Mouse (Mus musculus): ENCODE results near the gene Srsf5.
"Not testable (repeated sequence)": the region's sequence is repeated elsewhere in the genome, so short reads cannot be mapped to it uniquely, and the experiment has no call there.

The Srsf5 gene

GRCm38 (mm10) chr12:80945334-80945995 is at the start of gene Srsf5:
TSS of gene Srsf5 (plus strand) at chr12:80945504.
- DNase-seq (ENCODE audit: extremely low spot score, low read depth, low spot score), result peak; percentile 89

- DNase-seq (ENCODE audit: extremely low spot score, low read depth, low spot score), result no peak
Measured at GRCm38 (mm10) chr12:80909631-80910030, 35.7 kb upstream of the Srsf5 start.

GRCm38 (mm10) chr12:80917764-80918163 is 27.5 kb upstream of the Srsf5 start:
- no peak for DNase-seq (ENCODE audit: extremely low spot score, low read depth, low spot score)

DNA sequence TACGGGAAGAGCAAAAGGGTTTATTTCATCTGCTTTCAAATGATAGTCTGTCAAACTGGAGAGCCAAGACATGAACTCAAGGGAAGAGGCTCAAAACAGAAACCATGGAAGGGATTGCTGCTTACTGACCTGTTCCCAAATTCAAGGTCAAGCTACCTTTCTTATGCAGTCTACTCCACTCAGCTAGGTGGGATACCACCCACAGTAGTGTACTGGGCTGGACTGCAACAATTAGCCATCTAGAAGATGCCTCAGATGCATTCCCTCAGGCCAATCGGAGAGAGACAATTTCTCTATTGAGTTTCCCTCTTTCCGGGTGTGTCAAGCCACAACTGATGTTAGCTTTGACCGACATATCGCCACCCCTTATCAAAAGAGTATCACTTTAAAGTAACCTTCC is 24.0 kb upstream of the Srsf5 start:
- DNase-seq (ENCODE audit: extremely low spot score, low read depth, low spot score), result no peak

- no peak for DNase-seq (ENCODE audit: extremely low spot score, low read depth, low spot score)
Measured at GRCm38 (mm10) chr12:80922869-80923268, 22.4 kb upstream of the Srsf5 start.

- no peak for DNase-seq (ENCODE audit: extremely low spot score, low read depth, low spot score)
Measured at GRCm38 (mm10) chr12:80923602-80924001, 21.7 kb upstream of the Srsf5 start.

- DNase-seq (ENCODE audit: extremely low spot score, low read depth, low spot score), result no peak
Measured at GRCm38 (mm10) chr12:80924205-80924604, 21.1 kb upstream of the Srsf5 start.

- no peak for DNase-seq (ENCODE audit: extremely low spot score, low read depth, low spot score)
Measured at GRCm38 (mm10) chr12:80925919-80926318, 19.4 kb upstream of the Srsf5 start.

DNA sequence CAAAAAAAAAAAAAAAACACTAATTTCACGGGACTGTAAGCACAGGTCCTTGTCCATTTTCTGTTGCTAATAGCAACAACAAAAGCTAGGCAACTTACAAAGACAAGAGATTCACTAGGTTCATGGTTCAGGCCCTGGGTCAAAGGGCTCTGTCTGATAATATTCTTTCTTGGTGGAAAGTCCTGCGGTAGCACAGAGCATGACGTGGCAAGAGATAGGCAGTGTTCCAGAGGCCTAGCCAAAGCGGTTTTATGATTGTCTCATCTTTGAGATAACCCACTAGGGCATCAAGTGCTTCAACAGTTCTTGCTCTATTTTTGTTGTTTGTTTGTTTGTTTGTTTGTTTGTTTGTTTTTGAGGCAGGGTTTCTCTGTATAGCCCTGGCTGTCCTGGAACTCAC is 18.8 kb upstream of the Srsf5 start:
- no peak for DNase-seq (ENCODE audit: extremely low spot score, low read depth, low spot score)

DNA sequence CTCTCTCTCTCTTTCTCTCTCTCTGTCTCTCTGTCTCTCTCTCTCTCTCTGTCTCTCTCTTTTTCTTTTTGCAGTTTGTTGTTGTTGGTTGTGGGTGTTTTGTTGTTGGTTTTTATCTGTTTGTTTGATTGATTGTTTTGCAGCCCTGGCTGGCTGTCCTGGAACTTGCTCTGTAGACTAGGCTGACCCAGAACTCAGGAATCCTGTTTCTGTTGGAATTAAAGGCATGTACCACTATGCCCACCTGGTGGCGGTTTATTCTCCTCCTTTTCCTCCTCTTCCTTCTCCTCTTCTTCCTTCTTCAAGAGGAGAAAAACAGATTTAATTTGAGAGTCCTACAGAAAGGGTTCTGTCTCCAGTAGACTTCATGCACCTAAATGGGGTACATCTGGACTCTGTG is 17.8 kb upstream of the Srsf5 start:
- no peak for DNase-seq (ENCODE audit: extremely low spot score, low read depth, low spot score)

GRCm38 (mm10) chr12:80928881-80929280 is 16.4 kb upstream of the Srsf5 start:
- no peak for DNase-seq (ENCODE audit: extremely low spot score, low read depth, low spot score)

DNA sequence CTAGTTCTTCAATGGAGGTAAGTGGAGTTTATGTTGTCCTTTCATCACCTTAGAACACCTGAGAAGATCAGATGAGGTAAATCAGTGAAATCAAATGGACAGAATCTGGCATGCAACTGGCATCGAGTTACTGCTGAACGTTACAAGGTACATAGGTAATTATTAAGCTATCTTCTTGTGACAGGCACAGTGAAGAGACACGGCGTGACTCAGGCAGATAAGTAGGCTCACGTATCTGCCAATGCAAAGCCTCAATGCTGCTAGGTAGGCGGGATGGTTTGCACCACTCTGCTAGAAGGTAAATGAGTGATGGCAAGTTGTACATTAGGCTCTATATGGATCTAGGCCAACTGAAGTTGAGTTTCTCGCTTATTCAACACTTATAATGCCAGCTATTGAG is 15.2 kb upstream of the Srsf5 start:
- no peak for DNase-seq (ENCODE audit: extremely low spot score, low read depth, low spot score)

GRCm38 (mm10) chr12:80931402-80932140 is 13.7 kb upstream of the Srsf5 start:
- no peak for DNase-seq (ENCODE audit: extremely low spot score, low read depth, low spot score)

GRCm38 (mm10) chr12:80932865-80933264 is 12.4 kb upstream of the Srsf5 start:
- no peak for DNase-seq (ENCODE audit: extremely low spot score, low read depth, low spot score)

DNA sequence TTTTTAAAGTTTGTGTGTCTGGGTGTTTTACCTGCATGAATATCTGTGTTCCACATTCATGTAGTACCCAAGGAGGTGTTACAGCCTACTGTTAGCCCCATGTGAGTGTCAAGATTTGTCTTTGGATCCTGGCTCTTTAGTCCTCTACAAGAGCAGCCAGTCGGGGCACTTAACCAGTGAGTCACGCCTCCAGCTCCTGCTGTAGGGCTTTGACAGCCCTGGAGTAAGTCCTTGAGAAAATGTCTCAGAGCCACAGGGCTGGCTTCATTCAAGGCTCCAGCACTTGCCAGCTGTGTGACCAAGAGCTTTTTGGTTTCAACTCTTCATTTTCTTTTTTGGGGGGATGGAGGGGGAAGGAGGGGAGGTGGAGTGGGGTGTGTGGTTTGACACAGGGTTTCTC is 8.6 kb upstream of the Srsf5 start:
- no peak for DNase-seq (ENCODE audit: extremely low spot score, low read depth, low spot score)

DNA sequence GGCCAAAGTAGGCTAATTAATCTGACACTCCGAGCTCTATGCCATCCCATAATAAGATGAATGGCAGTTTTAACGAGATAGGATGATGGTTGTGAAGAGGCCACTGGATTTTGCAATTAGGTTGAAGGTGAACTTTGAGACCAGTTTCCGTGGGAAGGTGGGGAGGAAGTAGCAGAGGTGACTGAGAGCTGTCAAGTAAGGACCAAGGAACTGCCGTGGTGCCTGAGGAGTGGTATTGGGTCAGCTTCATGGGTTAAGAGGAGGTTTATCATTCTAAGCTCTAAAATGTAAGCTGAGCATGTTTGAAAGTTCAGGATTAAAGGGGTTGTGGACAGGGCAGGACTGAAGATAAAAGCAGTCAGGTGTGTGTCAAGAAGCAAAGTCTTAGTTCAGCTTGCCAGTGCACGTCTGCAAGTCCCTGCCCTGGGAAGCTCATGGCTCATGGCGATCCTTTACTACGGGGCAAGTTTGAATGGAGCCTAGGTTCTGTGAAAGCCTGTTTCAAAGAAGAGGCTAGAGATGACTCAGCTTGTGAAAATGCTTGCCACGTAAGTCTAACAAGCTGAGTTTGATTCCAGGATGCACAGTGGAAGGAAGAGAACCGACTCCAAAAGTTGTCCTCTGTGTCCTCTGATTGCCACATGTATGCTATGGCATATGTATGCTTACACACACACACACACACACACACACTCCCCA is 7.8 kb upstream of the Srsf5 start:
- DNase-seq (ENCODE audit: extremely low spot score, low read depth, low spot score), result no peak

GRCm38 (mm10) chr12:80938642-80939041 is 6.7 kb upstream of the Srsf5 start:
- no peak for DNase-seq (ENCODE audit: extremely low spot score, low read depth, low spot score)

- no peak for DNase-seq (ENCODE audit: extremely low spot score, low read depth, low spot score)
Measured at GRCm38 (mm10) chr12:80939165-80939564, 6.1 kb upstream of the Srsf5 start.

DNA sequence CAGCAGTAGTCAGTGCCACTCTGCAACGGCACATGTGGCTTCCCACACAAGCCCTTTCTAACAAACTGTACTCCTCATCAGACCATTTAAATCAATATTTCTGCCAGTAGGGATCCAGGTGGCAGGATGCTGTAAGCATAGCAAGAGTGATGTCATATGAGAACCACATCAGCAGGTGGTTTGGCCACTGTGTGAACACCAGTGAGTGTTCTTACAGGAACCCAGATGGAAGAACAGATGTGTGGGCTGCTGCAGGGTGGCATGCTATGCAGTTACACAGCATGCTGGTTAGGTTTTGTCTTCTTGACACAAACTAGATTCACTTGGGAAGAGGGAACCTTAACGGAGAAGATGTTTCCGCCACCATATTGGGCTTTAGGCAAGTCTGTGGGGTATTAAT is 3.4 kb upstream of the Srsf5 start:
- no peak for DNase-seq (ENCODE audit: extremely low spot score, low read depth, low spot score)

DNA sequence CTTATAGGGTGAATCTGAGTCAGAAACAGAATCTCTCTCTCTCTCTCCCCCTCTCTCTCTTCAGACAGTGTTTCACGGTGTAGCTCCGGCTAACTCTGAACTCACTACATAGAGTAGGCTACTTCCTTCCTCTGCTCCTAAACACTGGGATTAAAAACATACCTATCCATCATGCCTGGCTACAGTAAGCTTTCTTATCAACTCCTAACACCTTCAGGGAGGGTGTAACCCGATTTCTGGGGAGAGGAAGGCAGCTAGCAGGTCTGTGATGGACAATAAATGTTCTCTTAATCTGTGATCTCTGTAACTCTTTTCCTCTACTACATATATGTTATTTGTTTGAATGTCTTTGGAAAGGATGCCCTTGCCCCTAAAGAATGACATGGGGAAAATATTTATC is 1.9 kb upstream of the Srsf5 start:
- DNase-seq (ENCODE audit: extremely low spot score, low read depth, low spot score), result no peak

GRCm38 (mm10) chr12:80944204-80944603 is 1.1 kb upstream of the Srsf5 start:
- no peak for DNase-seq (ENCODE audit: extremely low spot score, low read depth, low spot score)

DNA sequence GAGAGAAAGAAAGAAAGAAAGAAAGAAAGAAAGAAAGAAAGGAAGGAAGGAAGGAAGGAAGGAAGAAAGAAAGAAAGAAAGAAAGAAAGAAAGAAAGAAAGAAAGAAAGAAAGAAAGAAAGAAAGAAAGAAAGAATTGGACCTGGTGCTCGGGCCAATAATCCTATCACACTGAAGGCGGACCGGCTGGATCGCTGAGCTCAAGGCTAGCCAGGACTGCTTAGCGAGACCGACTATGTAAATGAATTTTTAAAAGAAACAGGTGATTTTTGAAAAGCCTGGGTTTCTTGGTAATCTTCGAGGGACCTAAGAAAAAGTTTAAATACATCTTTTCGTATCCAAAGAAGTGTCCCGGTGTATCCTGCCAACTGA is 356 bp upstream of the Srsf5 start:
- DNase-seq (ENCODE audit: extremely low spot score, low read depth, low spot score), result not testable (repeated sequence)

Measured in hindlimb bud, embryonic 11.5 days (tissue).